Mouse (Mus musculus): ENCODE data around the gene Rhbdd1. TPM values are rescaled to one million over a fixed set of nuclear protein-coding genes. Genes with fewer than 3 reads are reported as not detected.

The Rhbdd1 gene
- polyA plus RNA-seq, 1 experiment from 2014 or later: 12.7 TPM

DNA sequence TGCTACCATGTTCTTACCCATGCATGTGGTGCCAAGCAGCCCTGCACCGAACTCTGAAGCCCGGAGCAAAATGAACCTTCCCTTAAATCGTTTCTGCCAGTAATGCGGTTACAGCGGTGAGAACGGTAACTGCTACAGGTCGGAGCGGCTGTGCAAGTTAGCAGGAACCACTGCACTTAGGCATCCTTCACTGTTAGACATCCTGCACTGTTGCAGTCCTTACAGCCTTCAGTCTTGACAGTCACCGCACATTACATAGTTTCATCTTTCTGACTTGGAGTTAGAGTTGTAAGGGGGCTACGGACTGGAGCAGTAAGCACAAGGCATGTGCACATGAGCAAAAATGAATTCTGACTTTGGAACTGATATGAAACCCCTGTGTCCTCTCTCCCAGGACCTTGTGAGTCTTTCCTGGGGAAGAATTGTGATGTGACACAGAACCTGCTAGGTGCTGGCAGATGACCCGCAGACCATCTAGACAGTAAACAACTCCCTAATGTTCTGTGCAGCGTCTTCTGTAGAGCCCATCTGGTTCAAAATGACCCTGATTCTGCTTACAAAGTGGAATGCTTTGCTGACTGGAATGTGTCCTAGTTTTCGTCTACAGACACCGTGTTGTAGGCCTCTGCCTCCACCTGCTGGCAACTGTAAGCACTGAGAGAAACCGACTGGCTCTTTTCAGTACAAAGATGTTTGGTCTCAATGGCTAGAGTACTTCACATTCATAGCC lies 116.8 kb downstream of the Rhbdd1 start:
- 57% methylated on average over 15 of the region's 15 CpGs for WGBS
- Histone ChIP-seq H3K4me3 (ENCODE audit: low read length) (no peak overlapping the region), H3K4me1 (ENCODE audit: control insufficient read depth, insufficient read depth, low read length) (0 out of 2 replicates have a peak, but pooled peaks cover 4% of the 10 kb centered on the region), H3K9ac (ENCODE audit: low read depth, low read length) (no peak overlapping the region), H3K36me3 (ENCODE audit: control insufficient read depth, insufficient read depth, low read length) (no peaks in the 10 kb centered on the region), H3K27me3 (replicated peaks; ENCODE audit: control insufficient read depth, insufficient read depth, low read length) (no peaks in the 10 kb centered on the region), H3K27ac (ENCODE audit: low read length) (no peak overlapping the region), H3K9me3 (ENCODE audit: control insufficient read depth, low read length) (no peaks in the 10 kb centered on the region), H3K4me2 (ENCODE audit: low read depth, low read length) (no peak overlapping the region)
- peak; percentile 70; the same call in 1 of the 2 replicates for ATAC-seq

DNA sequence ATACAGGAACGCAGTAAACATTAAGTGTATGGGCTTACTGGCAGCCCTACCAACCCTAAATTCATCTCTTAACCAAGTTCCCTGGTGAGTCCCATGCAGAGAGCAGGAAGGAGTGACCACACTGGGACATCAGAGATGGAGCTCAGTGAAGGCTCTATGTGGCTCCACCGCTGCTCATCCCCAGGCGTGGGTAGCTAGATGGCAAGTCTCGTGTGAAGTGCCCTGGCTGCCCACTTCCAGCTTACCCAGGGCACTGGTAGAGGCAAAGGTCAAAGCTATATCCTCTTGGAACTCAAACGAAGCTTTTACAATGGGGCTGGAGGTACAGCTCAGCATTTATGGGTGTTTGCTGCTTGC lies 117.4 kb downstream of the Rhbdd1 start:
- ATAC-seq: peak; percentile 19; the same call in 1 of the 2 replicates
- Histone ChIP-seq H3K9me3 (ENCODE audit: control insufficient read depth, low read length) (no peaks in the 10 kb centered on the region), H3K4me2 (ENCODE audit: low read depth, low read length) (no peak overlapping the region), H3K36me3 (ENCODE audit: control insufficient read depth, insufficient read depth, low read length) (no peaks in the 10 kb centered on the region), H3K27me3 (replicated peaks; ENCODE audit: control insufficient read depth, insufficient read depth, low read length) (no peaks in the 10 kb centered on the region), H3K27ac (ENCODE audit: low read length) (no peak overlapping the region), H3K9ac (ENCODE audit: low read depth, low read length) (no peak overlapping the region), H3K4me3 (ENCODE audit: low read length) (no peak overlapping the region), H3K4me1 (ENCODE audit: control insufficient read depth, insufficient read depth, low read length) (0 out of 2 replicates have a peak, but pooled peaks cover 4% of the 10 kb centered on the region)
- WGBS: 76% methylated on average over 5 of the region's 5 CpGs

DNA sequence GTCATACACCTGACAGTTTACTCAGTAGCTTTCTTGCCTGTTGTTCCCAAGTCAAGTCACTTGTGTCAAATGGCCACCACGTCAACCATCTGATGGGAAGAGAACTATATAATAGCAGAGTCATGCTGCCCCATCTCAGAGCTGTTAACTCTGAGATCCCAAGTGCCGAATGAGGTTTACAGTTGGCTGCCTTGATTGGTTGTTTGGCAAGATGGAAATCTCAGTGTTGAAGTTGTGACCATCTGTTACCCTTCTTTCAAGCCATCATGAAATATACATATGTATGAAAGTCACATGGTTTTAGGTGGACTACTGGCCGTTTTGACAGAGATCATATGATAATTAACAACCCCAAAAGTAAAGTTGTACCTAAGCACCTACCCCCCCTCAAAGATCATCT lies 121.0 kb downstream of the Rhbdd1 start:
- Histone ChIP-seq H3K9ac (ENCODE audit: low read depth, low read length) (no peak overlapping the region), H3K4me2 (ENCODE audit: low read depth, low read length) (no peak overlapping the region), H3K27ac (ENCODE audit: low read length) (no peak overlapping the region), H3K4me3 (ENCODE audit: low read length) (no peak overlapping the region), H3K27me3 (replicated peaks; ENCODE audit: control insufficient read depth, insufficient read depth, low read length) (no peaks in the 10 kb centered on the region), H3K9me3 (ENCODE audit: control insufficient read depth, low read length) (no peaks in the 10 kb centered on the region), H3K4me1 (ENCODE audit: control insufficient read depth, insufficient read depth, low read length) (no peaks in the 10 kb centered on the region), H3K36me3 (ENCODE audit: control insufficient read depth, insufficient read depth, low read length) (no peaks in the 10 kb centered on the region)
- 85% methylated on average over 3 of the region's 3 CpGs for WGBS
- no peak for ATAC-seq

DNA sequence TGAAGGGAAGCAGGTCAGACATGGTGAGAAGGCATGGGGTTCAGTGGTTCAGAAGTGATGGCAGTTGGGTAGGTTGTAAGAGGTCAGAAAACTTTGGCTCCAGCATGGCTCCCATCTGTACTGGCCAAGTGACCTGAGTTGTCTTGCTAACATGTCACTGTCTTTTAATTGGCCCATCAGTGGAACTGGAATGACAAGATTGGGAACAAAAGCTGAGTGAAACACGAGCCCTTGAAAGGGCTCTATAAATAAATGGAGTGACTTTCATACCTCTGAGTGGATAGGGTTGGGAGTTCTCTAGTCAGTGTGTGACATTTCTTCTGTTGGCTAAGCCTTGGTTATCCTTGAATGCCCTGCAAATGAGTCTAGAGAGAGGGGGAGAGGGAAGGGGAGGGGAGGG lies 123.9 kb downstream of the Rhbdd1 start:
- Histone ChIP-seq H3K36me3 (ENCODE audit: control insufficient read depth, insufficient read depth, low read length) (no peaks in the 10 kb centered on the region), H3K27ac (ENCODE audit: low read length) (no peak overlapping the region), H3K9ac (ENCODE audit: low read depth, low read length) (no peak overlapping the region), H3K4me3 (ENCODE audit: low read length) (no peak overlapping the region), H3K27me3 (replicated peaks; ENCODE audit: control insufficient read depth, insufficient read depth, low read length) (no peaks in the 10 kb centered on the region), H3K9me3 (ENCODE audit: control insufficient read depth, low read length) (no peaks in the 10 kb centered on the region), H3K4me1 (ENCODE audit: control insufficient read depth, insufficient read depth, low read length) (no peaks in the 10 kb centered on the region), H3K4me2 (ENCODE audit: low read depth, low read length) (no peak overlapping the region)
- 63% methylated on average over 1 of the region's 1 CpGs for WGBS
- no peak for ATAC-seq

DNA sequence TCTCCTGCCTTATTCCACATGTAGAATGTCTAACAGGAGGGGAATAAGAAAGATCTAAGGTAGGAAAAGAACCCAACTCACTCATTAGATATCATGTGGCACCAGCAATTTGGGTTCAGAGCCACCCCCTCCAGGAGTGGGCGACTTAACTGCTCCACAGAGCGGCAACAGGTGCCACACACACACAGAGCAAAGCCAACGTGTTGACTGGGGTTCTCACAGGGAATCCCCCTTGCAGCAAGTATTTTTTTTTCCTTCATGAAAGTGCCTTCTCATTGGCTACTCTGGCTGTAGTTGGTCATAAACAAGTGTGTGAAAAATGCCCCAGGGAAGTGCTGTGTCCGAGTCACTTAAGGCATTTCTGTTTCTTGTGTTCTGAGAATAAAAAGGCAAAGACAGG lies 127.3 kb downstream of the Rhbdd1 start:
- ATAC-seq: no peak
- Histone ChIP-seq H3K36me3 (ENCODE audit: control insufficient read depth, insufficient read depth, low read length) (no peaks in the 10 kb centered on the region), H3K4me3 (ENCODE audit: low read length) (no peak overlapping the region), H3K27me3 (replicated peaks; ENCODE audit: control insufficient read depth, insufficient read depth, low read length) (no peaks in the 10 kb centered on the region), H3K27ac (ENCODE audit: low read length) (no peak overlapping the region), H3K9me3 (ENCODE audit: control insufficient read depth, low read length) (no peaks in the 10 kb centered on the region), H3K9ac (ENCODE audit: low read depth, low read length) (no peak overlapping the region), H3K4me1 (ENCODE audit: control insufficient read depth, insufficient read depth, low read length) (no peaks in the 10 kb centered on the region), H3K4me2 (ENCODE audit: low read depth, low read length) (no peak overlapping the region)
- WGBS: 56% methylated on average over 4 of the region's 4 CpGs

DNA sequence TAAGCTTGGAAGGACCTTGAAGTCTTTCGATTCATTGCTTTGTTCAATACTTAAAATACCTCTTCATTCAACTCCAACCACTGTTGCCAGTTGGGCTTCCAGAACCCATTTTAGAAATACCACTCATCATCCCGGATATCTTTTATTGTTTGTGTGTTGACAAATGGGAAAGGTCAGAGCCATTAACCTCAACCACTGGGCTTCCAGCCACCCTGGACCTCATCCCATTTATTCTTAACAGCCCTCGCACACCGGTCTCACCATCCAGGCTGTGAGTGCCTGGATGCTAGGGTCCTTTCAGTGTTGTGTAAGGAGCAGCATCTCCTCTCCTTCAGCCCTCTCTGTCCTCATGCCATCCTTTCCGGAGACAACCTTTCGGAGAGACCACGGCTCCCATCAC lies 129.8 kb downstream of the Rhbdd1 start:
- no peak overlapping the region for H3K9ac ChIP-seq (ENCODE audit: low read depth, low read length)
- no peak for ATAC-seq
- H3K4me1 ChIP-seq (ENCODE audit: control insufficient read depth, insufficient read depth, low read length): no peaks in the 10 kb centered on the region
- no peak overlapping the region for H3K27ac ChIP-seq (ENCODE audit: low read length)
- H3K36me3 ChIP-seq (ENCODE audit: control insufficient read depth, insufficient read depth, low read length): no peaks in the 10 kb centered on the region
- H3K4me3 ChIP-seq (ENCODE audit: low read length): no peak overlapping the region
- 81% methylated on average over 7 of the region's 7 CpGs for WGBS
- H3K9me3 ChIP-seq (ENCODE audit: control insufficient read depth, low read length): no peaks in the 10 kb centered on the region
- H3K27me3 ChIP-seq (replicated peaks; ENCODE audit: control insufficient read depth, insufficient read depth, low read length): no peaks in the 10 kb centered on the region
- H3K4me2 ChIP-seq (ENCODE audit: low read depth, low read length): no peak overlapping the region

DNA sequence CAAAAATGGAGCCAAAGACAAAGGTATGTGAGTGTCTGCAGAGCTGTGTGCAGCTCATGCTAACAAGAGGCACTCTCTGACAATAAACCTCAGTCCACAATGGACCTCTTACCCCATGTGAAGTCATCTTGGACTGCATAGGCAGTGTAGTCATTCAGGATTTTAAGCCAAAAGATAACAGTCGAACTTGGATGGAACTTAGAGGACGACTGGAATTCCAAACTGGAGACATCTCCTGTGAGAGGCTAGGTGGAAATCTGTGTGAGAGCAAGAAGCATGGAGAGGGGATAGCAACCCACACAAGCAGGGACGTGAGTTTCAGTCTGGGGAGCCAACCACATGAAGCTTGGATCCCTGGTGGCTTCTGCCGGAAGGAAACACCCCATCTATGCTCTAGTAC lies 133.6 kb downstream of the Rhbdd1 start:
- 84% methylated on average over 4 of the region's 4 CpGs for WGBS
- H3K36me3 ChIP-seq (ENCODE audit: control insufficient read depth, insufficient read depth, low read length): no peaks in the 10 kb centered on the region
- H3K27ac ChIP-seq (ENCODE audit: low read length): no peak overlapping the region
- no peak overlapping the region for H3K9ac ChIP-seq (ENCODE audit: low read depth, low read length)
- no peak for ATAC-seq
- H3K9me3 ChIP-seq (ENCODE audit: control insufficient read depth, low read length): no peaks in the 10 kb centered on the region
- no peaks in the 10 kb centered on the region for H3K4me1 ChIP-seq (ENCODE audit: control insufficient read depth, insufficient read depth, low read length)
- no peaks in the 10 kb centered on the region for H3K27me3 ChIP-seq (replicated peaks; ENCODE audit: control insufficient read depth, insufficient read depth, low read length)
- H3K4me3 ChIP-seq (ENCODE audit: low read length): no peak overlapping the region
- H3K4me2 ChIP-seq (ENCODE audit: low read depth, low read length): no peak overlapping the region

DNA sequence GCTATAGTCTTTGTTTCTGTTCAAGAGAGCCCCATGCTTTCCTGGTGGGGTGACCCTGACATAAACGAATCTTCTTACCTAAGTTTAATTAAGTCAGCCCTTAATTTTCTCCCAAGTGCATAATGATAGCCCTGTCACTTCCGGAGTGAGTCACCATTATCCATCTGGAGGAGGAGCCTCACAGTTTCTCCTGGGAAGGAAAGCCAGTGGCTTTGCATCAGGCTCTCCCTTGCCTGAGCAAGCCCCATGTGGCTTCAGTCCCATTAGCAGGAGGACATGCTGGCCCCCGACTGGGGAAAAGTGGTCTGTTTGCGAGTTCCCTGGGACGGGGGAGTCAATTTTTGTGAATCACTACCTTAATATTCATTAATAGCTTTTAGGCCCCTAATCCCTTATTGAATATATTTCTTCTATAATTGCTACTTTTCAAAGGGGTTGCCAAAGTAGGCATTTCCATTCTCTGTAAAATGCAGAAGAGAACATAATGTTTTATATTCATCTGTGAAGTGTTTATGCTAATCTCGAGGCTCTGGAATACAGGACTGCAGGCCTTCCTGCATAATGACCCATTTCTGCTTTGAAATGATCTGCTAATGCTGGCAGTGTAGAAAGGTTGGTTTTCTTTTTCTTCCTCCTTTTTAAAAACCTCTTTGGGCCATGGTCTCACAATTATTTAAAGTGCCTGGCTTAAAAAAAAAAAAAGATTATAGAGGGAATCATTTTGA lies 135.8 kb downstream of the Rhbdd1 start:
- H3K9ac ChIP-seq (ENCODE audit: low read depth, low read length): no peak overlapping the region
- no peak overlapping the region for H3K4me2 ChIP-seq (ENCODE audit: low read depth, low read length)
- no peak for ATAC-seq
- no peak overlapping the region for H3K27ac ChIP-seq (ENCODE audit: low read length)
- H3K36me3 ChIP-seq (ENCODE audit: control insufficient read depth, insufficient read depth, low read length): no peaks in the 10 kb centered on the region
- no peaks in the 10 kb centered on the region for H3K27me3 ChIP-seq (replicated peaks; ENCODE audit: control insufficient read depth, insufficient read depth, low read length)
- H3K4me3 ChIP-seq (ENCODE audit: low read length): no peak overlapping the region
- 35% methylated on average over 6 of the region's 6 CpGs for WGBS
- no peaks in the 10 kb centered on the region for H3K4me1 ChIP-seq (ENCODE audit: control insufficient read depth, insufficient read depth, low read length)
- H3K9me3 ChIP-seq (ENCODE audit: control insufficient read depth, low read length): no peaks in the 10 kb centered on the region

DNA sequence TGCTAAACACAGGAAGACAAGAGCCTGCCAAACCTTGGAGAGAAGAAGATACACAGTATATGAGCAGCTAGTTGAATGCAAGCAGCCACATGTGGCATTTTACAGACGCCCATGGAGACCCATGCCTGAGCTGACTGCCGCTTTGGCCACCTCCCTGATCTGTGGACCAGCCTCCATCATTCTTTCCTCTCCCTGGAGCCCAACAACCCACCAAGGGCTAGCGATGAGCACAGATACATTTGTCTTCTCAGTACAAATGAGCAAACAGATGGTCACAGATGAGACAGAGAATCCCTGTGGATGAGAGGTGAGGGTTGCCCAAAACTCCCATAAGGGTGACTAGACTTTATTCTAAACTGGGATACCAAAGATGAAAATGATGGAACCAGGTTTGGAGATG lies 137.8 kb downstream of the Rhbdd1 start:
- H3K27me3 ChIP-seq (replicated peaks; ENCODE audit: control insufficient read depth, insufficient read depth, low read length): no peaks in the 10 kb centered on the region
- H3K27ac ChIP-seq (ENCODE audit: low read length): no peak overlapping the region
- H3K4me1 ChIP-seq (ENCODE audit: control insufficient read depth, insufficient read depth, low read length): no peaks in the 10 kb centered on the region
- no peaks in the 10 kb centered on the region for H3K36me3 ChIP-seq (ENCODE audit: control insufficient read depth, insufficient read depth, low read length)
- H3K9ac ChIP-seq (ENCODE audit: low read depth, low read length): no peak overlapping the region
- no peaks in the 10 kb centered on the region for H3K9me3 ChIP-seq (ENCODE audit: control insufficient read depth, low read length)
- H3K4me2 ChIP-seq (ENCODE audit: low read depth, low read length): no peak overlapping the region
- ATAC-seq: no peak
- no peak overlapping the region for H3K4me3 ChIP-seq (ENCODE audit: low read length)
- 90% methylated on average over 3 of the region's 3 CpGs for WGBS
